Mouse (Mus musculus): ENCODE data around the gene Glud1.

Gene Glud1

DNA sequence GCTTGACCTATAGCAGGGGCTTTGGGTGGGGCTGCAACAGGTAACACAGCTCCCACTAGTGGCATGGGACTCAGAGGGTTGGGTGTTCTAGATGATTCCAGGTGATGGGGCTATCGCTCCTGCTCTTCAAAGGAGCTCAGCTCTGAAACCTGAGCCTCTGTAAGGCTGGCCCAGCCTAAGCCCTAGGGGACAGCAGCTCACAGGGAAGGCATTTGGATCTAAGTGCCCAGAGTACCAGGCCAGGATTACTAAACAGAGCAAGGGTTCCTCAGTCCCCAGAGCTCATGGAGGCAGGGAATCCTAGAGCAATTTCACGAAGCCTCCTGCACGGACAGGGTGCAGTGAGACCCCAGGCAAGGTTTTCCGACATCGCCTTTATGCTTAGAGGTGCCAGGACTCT, 65.4 kb downstream of the Glud1 start:
- DNase-seq (ENCODE audit: low read depth, low spot score), result no peak

DNA sequence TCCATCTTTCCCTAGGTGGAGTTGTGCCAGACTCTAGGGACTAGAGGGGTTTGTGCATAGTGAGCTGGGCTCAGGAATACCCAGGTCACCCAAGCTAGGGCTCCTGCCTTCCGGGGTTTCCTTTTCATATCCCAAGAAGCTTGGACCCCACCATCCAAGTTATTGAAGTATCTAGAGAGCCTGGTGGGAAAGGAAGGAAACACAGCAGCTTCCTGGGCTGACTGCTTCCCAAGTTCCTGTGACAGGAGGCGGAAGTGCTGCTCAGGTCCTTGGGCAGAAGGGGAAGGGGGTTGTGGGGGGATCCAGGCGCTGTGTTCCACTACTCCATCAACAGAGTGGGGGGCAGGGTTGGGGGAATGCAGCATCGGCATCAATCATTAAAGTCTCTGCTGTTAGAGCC, 66.6 kb downstream of the Glud1 start:
- no peak for DNase-seq (ENCODE audit: low read depth, low spot score)

DNA sequence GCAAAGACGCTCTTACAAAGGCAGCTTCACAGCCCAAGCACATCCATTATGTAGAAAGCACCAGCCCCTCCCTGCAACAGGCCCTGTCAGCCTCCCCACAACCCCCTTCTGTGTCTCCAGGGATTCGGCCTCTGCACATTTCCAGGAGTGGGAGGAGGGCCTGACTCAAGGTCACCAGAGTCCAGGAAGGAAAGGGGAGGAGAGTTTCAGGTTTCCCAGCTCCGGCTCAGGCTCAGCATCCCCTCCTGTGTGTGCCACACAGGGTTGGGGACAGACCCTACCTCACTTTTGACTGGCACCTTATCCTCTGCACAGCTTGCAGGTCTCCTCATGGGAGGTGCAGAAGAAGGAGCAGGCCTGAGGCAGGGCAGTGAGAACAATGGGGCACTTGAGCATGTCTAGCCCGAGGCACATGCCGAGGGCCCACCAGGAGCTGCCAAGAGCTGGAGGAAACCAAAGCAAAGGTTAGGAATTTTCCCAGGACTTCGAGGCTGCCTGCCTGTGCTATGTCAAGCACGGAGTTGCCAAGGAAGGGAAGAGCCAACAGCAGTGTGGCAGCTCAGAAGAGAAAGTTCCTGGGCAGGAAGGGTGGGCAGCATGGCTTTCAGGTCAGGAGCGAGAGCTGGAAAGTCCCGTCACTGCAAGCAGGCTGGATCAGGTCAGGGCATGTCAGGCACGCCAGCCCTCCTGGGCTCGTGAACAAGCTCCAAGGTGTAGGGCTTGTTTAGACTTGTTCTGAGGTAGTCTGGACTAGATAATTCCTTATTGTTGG, 68.2 kb downstream of the Glud1 start:
- DNase-seq (ENCODE audit: low read depth, low spot score), result peak; percentile 96

DNA sequence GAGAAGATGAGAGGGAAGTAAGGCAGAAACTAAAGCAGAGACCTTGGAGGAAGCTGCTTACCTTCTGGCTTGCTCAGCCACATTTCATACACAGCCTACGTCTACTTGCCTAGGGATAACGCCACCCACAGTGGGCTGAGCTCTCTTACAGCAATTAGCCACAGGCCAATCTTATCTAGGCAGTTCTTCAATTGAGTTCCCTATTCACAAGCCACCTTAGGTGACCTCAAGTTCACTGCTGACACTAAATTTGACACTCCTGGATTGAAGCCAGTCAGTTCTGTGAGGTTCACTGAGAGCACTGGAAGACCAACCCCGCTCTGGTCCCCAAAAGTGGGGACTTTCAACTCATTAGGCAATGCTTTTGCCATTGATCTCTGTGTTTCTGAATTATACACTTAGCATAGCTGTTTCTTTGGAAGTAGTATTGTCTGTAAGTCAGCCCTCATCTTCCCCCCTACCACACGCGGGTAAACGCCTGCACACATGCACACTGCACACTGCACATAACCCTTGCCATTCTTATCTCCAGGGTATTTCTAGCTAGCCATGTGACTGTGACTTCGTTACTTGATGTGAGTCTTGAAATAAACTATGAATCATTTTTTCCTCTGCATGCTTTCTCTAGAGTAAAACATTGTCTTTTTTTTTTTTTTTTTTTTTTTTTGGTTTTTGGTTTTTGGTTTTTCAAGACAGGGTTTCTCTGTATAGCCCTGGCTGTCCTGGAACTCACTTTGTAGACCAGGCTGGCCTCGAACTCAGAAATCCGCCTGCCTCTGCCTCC, 72.6 kb downstream of the Glud1 start:
- DNase-seq (ENCODE audit: low read depth, low spot score), result no peak

DNA sequence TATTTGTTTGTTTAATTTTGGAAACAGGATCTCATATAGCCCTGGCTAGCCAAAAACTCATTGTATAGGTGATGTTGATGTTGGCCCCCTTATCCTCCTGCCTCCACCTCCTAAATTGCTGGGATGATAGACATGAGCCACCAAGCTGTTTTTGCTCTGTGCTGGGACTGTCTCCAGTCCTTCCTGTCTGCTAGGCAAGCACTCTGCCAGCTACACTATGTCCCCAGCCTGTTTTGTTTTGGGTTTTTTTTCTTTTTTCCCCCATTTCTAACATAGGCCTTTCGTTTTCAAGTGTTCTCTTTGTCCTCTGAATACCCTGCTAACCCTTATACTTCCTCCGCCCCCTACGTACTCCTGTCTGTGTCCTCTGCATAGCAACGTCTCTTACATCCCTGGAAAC, 82.8 kb downstream of the Glud1 start:
- no peak for DNase-seq (ENCODE audit: low read depth, low spot score)
